Mouse (Mus musculus) megakaryocyte progenitor cell, adult 5-6 weeks (primary cell): ENCODE results near the gene Slc24a3. TPM values are rescaled to one million over a fixed set of nuclear protein-coding genes. Genes with fewer than 3 reads are reported as not detected.

Experiments
- ATAC-seq: replicated peaks from 2 replicates; pipeline ENCODE4 v1.8.0; 2016; ENCODE audit warnings: mild to moderate bottlenecking, moderate TSS enrichment, inconsistent platforms; ENCODE audit not compliant: poor library complexity
- total RNA-seq, 2 experiments: library from RNA; stranded (forward) in 1 of 2; stranded (reverse) in 1 of 2; fragments of 157-497, 149-512 nt in 1 of 2; fragments of 200-1000 nt in 1 of 2; gene quantifications; 2 replicates each; pipeline versions ENCODE4 v1.2.3 to v1.2.4; 2015 to 2017

Gene Slc24a3
- total RNA-seq (2015), result 1.5 and 2.1 TPM in 2 replicates
- 1.4 and 1.5 TPM in 2 replicates for total RNA-seq (2017)

- peak; percentile 79 for ATAC-seq
Measured at GRCm38 (mm10) chr2:145167664-145168360, at the start of gene Slc24a3. Gene Slc24a3 (plus strand): TSS chr2:145167754.

GRCm38 (mm10) chr2:145117762-145118161, 49.8 kb upstream of the Slc24a3 start:
- no peak for ATAC-seq

DNA sequence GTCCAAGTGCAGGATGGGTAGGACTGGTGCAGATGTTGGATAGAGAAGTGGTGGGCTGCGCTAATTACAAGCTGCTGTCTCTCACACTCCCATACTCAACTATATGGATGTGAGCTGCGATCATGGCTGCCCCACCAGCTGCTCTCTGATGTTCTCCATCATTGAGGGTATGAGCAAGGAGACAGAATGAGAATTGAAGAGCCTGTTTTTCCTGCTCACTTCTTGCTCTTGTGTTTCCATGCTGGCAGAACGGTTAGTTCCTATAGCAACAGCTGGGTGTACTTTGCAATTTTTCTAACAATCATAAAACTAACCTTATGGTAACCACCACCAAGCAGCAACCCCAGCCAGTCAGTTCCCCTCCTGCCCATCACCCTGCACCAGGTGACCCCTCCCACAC, 39.8 kb upstream of the Slc24a3 start:
- ATAC-seq, result no peak

- ATAC-seq, result no peak
Measured at GRCm38 (mm10) chr2:145136625-145137291, 30.8 kb upstream of the Slc24a3 start.

DNA sequence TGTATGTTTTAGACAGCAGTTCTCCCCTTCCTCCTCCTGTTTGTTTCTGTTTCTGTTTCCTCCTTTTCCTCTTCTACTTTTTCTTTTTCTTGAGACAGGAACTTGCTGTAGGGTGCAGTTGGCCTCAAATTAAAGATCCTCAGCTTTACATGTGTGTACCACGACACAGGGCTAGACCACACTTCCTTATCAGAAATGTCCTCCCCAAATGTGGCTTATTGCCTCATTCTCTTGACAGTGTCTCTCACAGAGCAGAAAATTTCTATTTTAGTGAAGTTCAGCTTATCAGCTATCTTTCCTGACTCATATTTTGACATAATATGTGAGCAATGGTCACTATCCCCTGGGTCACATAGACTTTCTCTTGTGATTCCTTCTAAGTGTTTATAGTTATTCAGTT, 17.1 kb upstream of the Slc24a3 start:
- peak; percentile 95 for ATAC-seq

DNA sequence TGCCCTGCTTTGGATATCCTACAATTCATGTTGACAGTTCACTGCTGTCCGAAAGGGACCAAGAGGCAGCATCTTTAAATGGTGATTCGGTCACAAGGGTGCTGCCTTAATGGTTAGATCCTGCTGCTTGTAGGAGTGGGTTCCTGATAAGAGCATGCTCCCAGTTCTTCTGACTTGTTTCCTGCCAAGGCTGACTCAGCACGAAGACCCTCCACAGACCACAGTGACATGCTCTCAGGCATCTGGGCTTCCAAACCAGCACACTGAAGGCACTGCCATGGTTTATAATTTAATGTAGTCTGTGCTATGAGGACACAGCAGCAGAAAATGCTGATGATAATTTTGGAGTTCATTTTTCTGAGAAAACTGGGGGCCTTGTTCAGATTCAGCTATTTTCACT, 16.7 kb upstream of the Slc24a3 start:
- ATAC-seq, result peak; percentile 74

DNA sequence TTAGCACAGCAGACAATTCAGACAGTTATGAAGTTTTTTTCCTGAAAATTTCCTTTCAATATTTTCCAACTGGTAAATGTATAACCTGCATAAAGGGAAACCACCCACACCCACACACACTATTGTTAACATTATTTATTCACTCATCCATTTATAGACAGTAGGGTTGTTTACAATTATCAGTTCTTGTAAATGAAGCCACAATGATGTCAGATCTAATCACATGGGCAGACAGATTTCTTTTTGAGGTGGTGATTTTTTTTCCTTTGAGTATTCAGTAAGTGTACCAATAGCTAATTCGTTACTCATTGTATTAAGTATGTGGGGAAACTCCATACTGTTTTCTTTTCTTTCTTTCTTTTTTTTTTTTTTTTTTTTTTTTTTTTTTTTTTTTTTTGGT, 15.3 kb upstream of the Slc24a3 start:
- no peak for ATAC-seq

DNA sequence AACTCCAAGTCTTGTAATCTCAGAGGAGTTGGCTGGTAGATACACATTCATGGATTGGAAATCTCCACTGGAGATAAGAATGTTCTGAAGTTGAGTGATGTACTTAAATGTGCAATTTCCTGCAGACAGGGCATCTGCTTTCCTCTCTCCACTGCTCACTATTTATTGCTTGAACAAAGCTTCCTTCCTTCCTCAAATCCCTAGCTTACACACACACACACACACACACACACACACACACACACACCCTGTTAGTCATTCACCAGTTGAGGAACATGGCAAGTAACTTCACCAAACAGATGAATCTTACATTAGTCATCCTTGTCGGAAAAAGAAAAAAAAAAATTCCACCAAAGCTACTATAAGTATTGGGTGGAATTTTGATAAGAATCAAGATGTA, 8.6 kb upstream of the Slc24a3 start:
- ATAC-seq, result peak; percentile 62

GRCm38 (mm10) chr2:145161046-145161700, 6.4 kb upstream of the Slc24a3 start:
- ATAC-seq, result peak; percentile 98

DNA sequence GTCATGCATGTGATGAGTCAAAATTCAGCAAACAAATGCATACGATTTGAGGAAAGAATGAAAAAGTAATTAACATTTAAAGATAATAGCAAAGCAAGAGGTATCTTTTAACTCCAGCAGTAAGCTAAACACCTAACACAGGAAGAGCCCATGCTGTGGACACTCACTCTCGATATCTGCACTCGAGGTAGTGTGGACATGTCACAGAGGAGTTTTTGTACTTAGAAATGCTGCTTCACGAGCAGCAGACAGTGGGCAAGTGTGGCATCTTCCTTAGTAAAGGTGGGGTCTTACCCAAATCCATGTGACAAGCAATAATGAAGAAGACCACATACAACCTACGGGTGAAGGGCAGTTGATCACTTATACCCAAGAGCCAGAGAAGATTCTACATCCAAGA, 3.5 kb upstream of the Slc24a3 start:
- ATAC-seq, result no peak

GRCm38 (mm10) chr2:145164562-145164961, 3.0 kb upstream of the Slc24a3 start:
- ATAC-seq, result no peak

GRCm38 (mm10) chr2:145165076-145165475, 2.5 kb upstream of the Slc24a3 start:
- no peak for ATAC-seq

DNA sequence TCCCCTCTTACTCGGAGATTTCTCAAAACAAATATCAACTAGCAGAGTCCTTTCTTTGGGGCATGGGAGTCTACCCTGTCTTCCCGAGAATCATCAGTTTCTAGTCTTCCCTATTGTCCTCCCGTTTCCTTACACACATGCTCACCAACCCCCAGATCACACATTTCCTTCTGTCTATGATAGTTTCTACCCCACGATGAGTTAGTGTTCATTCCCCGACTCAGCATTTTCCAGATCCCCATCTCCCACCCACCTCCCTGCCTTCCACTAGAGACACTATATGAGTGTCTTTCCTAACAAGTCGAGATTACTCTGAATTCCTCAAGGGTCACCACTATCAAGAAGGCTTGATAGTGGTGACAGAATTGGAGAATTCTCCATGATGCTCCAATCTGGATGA, 1.7 kb upstream of the Slc24a3 start:
- ATAC-seq, result no peak

GRCm38 (mm10) chr2:145167051-145167663, 397 bp upstream of the Slc24a3 start:
- peak; percentile 71 for ATAC-seq

- peak; percentile 2; the same call in 1 of the 2 replicates for ATAC-seq
Measured at GRCm38 (mm10) chr2:145168405-145168971, 934 bp downstream of the Slc24a3 start.

GRCm38 (mm10) chr2:145172978-145173655, 5.6 kb downstream of the Slc24a3 start:
- no peak for ATAC-seq

- no peak for ATAC-seq
Measured at GRCm38 (mm10) chr2:145175036-145175435, 7.5 kb downstream of the Slc24a3 start.

DNA sequence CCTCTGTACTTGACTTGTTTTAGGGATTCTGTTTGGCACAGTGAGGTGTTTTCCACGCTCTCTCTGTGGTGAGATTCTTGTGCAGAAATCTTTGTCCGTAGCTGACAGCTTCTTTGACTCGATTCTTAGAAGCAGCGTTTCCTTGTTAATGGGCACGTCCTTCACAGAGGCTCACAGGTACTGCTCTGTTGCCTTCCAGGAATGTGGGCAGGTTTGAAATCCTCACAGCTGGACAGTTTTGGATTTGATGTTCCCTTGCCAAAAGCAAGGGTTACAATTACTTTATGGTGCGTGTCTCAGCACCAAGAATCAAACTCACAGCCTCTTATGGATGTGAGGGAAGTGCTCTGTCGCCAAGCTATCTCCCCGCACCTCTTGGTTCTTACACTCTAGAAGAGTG, 14.9 kb downstream of the Slc24a3 start:
- ATAC-seq, result no peak

GRCm38 (mm10) chr2:145188828-145189227, 21.3 kb downstream of the Slc24a3 start:
- peak; percentile 99 for ATAC-seq

GRCm38 (mm10) chr2:145196043-145196442, 28.5 kb downstream of the Slc24a3 start:
- ATAC-seq, result peak; percentile 52
